Mouse (Mus musculus): ENCODE results near the gene Ttc9b.

DNA sequence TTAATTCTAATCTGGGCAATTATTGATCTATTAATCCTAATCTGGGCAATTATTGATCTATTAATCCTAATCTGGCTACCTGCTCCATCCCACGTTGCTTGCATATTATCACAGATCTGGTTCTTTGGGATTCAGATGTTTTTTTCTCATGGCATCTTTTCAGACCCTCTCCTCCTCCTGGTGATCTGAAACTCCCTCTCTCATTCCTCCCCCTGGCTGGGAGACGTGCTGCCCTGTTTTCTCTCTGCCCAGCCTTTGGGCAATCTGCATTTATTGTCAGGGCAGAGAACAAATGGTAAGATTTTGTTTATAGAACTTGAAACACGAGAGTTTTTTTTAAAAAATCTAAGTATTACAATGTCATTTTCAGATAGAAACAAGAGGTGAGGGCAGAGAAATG lies 34.1 kb downstream of the Ttc9b start:
- TF ChIP-seq CTCF (IDR thresholded peaks at IDR 0.05; ENCODE audit: extremely low read depth, insufficient read length, insufficient replicate concordance, low read depth, low read length), result no peak
- no peak for TF ChIP-seq POLR2A (IDR thresholded peaks at IDR 0.05; ENCODE audit: low read depth, low read length)

All from small intestine, adult 2 months (tissue).